Mouse (Mus musculus) adrenal gland, postnatal 25 days (tissue): ENCODE measurements at regions not wholly inside any gene's neighbourhood (a gene's known extent, or its start where the extent isn't known, plus 50 kb on each side); places are given as distances from the start of the nearest gene placed in this dataset.

Experiments
- DNase-seq: peaks from one replicate; pipeline ENCODE4 v3.0.0; 2021; ENCODE audit warnings: mixed read lengths
- microRNA-seq, 2 experiments: library from miRNA; unstranded; fragments of <30 nt; microRNA quantifications; one replicate each; pipeline ENCODE4 v1.2.0; 2021

GRCm38 (mm10) chr1:82180427-82180826, 52.5 kb upstream of the Gm9747 start:
- DNase-seq, result no peak

Small RNAs in the stretch of these regions (microRNA-seq; reads per million reads assigned to microRNA genes)
- gene Mir6344, result 0 reads per million in 2 experiments
